Mouse (Mus musculus) liver, postnatal 0 days (tissue): Measurements from ENCODE around the gene Sox5.

Experiments
- CTCF ChIP-seq: sonication (generic); IDR thresholded peaks from 2 replicates; pipeline ENCODE4 v1.5.1; 2016; ENCODE audit warnings: antibody characterized with exemption, low read depth
- EP300 ChIP-seq: IDR thresholded peaks from 2 replicates; pipeline ENCODE4 v1.6.1; 2016; ENCODE audit warnings: antibody characterized with exemption, low read depth, mild to moderate bottlenecking

GRCm38 (mm10) chr6:144491761-144492415 lies 289.9 kb downstream of the Sox5 start:
- TF ChIP-seq EP300, result no peak
- TF ChIP-seq CTCF, result no peak
